Mouse (Mus musculus) gastrocnemius, postnatal 4 days (tissue): ENCODE measurements around the gene Rcor2. TPM values are rescaled to one million over a fixed set of nuclear protein-coding genes. Genes with fewer than 3 reads are reported as not detected.

Experiments used
- DNase-seq, 2 experiments: peaks; one replicate each; pipeline ENCODE4 v3.0.0; 2021 to 2022; ENCODE audit warnings: low spot score in 2 of 2, mixed read lengths in 2 of 2
- total RNA-seq, 2 experiments: library from RNA; stranded (reverse); gene quantifications; 2 replicates each; pipeline ENCODE4 v1.2.3; 2021

The Rcor2 gene
- total RNA-seq, 2 experiments from 2014 or later = 11.0 to 13.1 TPM

- DNase-seq = no peak
Measured at GRCm38 (mm10) chr19:7289767-7290166, 22.6 kb downstream of the Rcor2 start.

DNA sequence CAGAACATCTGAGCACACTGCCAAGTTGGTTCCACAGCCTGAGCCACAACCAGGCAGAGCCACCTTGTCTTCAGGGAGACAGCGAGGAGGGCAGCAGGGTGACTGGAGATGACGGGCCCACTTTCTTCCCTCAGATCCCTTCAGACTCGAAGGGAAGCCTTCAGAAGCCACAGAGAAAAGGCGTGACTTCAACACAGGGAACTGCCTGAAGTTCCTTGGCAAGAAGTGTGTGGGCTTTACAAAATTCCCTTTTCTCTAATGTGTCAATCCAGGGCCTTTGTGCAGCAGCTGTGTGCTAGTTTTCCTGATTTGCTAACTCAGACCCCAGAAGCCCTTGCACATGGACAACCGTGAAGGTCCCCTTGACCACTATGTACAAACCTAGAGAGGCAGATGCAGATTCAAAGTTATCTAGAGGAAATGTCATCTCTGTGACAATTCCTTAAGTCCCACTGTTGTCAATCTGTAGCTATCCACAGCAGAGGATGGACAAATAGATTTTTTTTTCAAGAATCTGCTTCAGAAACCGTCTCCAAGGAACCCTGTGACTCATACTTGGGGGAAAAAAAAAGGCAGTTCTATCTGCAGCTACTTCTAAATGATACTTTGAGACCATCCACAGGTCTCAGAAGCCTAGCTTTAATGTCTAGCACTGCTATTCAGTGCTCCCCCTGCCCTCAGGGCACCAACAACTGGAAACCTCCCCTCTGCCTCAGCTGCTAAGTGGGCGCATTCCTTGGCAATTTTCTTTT, 25.0 kb downstream of the Rcor2 start:
- DNase-seq = no peak

GRCm38 (mm10) chr19:7294098-7294876, 27.2 kb downstream of the Rcor2 start:
- DNase-seq = no peak

- peak in 1 of 2 experiments; percentile 13 for DNase-seq
Measured at GRCm38 (mm10) chr19:7295071-7295658, 28.0 kb downstream of the Rcor2 start.

GRCm38 (mm10) chr19:7295959-7296358, 28.8 kb downstream of the Rcor2 start:
- no peak for DNase-seq

DNA sequence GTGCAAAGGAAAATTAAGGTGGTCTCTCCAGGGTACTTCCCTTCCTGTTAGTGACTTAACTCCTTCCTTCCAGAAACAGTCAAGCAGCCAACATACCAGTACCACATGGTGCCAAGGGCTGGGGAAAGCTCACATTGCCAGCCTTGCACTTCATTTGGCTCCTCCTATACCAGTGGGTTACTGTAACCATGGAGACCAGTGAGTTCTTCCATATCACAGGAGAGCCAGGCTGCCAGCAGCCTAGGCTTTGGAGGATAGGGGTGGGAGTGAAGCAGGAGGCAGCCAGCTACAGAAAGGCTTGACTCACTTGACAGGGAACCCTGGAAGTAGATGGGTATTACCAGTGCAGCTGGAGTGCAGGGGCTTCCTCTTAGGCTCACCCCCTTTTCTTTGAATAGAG, 31.9 kb downstream of the Rcor2 start:
- no peak for DNase-seq

- no peak for DNase-seq
Measured at GRCm38 (mm10) chr19:7300078-7300477, 33.0 kb downstream of the Rcor2 start.

DNA sequence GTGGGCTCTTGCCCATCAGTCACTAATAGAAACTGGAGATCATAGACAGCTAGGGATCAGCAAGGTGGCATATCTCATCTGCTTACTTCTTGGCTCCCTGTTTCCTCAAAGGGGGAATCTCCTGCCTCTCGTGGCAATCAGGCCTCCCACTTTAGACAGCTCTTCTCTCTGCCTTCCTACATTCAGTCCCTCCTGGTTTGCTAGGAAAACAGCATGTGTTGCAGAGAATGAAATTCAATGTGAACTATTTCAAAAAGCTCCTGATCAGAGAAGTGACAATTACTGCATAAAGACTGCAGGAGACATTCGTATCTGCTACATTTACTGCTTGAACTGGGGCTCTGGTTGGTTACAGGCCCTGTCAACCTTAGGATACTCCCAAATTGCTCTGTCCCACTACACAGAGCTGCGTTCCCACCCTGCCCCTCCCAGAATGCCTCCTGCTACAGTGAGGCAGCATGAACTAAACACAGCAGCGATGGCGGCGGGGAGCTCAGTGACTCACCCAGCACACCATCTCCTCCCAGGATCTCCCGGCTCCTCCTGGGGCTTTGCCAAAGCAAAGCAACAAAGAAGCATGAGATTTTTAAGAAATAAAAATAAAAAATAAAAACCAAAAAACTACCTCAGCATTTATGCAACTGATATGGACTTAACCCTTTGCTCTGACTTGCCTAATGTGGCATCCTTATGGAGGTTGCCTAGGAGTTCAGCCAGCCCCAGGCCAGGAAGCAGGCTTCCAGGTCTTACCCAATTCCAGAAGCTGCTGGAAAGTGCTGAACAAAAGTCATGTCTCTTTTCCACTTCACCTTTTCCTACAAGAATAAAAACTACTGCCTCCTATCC, 34.7 kb downstream of the Rcor2 start:
- no peak for DNase-seq

DNA sequence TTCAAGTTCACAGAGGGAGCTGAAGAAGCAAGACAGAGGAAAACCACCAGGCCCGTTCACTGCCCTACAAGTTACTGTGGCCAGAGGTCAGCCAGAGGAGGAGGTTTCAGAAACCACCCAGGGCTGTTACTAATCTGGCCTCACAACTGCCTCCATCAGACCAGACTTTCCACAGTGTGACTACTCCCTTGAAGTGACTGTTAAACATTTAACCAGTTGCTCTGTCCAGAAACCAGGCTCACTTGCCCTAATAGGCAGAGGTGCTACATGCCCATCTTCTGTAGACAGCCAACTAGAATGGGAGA, 35.3 kb downstream of the Rcor2 start:
- no peak for DNase-seq

DNA sequence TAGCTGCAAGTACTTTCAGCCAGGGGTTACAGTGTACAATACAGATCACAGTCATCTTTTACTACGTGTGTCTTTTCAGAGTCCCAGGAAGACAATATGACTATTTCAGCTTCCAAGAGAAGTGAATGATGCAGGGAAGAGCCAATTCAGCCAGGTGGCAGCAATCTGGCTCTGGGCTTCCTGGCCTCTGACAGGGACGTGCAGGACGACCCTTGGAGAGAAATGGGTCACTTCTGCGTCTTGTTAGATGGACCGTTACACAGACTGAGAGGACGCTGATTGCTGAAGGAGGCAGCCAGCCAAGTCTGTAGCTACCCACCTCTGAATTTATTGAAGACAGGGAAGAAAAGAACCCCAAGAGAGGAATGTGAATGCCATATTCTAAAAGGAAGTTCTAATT, 36.7 kb downstream of the Rcor2 start:
- DNase-seq = no peak

- no peak for DNase-seq
Measured at GRCm38 (mm10) chr19:7304801-7305200, 37.7 kb downstream of the Rcor2 start.

DNA sequence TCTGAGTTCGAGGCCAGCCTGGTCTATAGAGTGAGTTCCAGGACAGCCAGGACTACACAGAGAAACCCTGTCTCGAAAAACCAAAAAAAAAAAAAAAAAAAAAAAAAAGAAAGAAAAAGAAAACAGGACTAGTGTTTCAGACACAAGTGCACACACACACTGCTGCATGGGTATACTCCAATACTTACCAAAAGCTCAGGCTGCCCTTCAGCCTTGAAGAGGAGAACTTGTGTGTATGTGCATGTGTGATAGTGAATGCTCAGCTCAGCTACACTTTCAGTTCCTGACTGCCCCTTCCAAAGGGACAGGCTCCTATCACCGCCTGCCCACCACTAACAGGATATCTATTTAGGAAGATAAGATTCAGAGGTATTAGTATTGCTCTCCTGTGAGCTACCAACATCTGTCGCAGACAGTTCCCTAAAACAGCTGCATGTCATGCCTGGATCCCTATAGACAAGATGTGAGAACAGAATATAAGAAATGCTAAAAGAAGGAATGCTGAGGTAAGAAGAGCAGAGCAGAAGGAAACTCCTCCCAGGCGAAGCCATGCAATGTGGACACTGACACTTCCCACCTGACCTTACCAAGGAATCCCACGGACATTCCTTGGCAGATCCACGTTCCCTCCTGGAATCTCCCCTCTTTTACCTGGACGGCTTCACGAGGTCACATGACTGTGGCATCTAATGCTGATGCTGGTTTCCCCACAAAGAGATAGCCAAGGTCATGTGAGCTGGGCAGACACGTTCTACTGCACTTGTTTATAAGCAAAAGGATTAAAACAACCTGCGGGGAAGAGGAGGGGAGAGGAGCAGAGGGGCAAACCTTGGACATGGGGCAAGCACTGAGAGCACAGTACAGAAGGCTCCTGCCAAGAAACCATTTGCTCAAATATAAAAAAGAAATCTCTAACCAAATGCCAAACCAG, 38.5 kb downstream of the Rcor2 start:
- DNase-seq = no peak

- no peak for DNase-seq
Measured at GRCm38 (mm10) chr19:7306968-7307367, 39.8 kb downstream of the Rcor2 start.

GRCm38 (mm10) chr19:7307995-7308770, 41.1 kb downstream of the Rcor2 start:
- DNase-seq = no peak

- no peak for DNase-seq
Measured at GRCm38 (mm10) chr19:7309738-7310330, 42.7 kb downstream of the Rcor2 start.

DNA sequence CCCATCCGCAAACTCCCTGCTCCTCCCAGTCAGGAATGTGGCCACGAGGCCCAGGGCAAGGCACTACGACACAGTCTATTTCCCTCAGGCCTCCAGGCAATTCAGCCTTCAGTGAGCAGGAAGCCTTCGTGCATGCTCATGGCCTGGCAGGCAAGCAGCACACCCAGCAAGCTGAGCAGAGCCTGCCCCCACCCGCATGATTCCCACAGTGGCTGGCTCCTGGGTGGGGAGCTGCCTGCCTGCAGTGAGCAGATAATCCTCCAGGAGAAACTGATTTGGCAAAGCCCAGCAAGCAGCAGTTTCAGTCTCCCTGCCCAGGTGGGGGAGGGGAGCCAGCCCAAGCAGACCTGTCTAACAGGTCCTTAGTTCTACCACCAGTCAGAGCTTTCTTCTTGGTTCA, 43.6 kb downstream of the Rcor2 start:
- peak; percentile 26 to 54 for DNase-seq

DNA sequence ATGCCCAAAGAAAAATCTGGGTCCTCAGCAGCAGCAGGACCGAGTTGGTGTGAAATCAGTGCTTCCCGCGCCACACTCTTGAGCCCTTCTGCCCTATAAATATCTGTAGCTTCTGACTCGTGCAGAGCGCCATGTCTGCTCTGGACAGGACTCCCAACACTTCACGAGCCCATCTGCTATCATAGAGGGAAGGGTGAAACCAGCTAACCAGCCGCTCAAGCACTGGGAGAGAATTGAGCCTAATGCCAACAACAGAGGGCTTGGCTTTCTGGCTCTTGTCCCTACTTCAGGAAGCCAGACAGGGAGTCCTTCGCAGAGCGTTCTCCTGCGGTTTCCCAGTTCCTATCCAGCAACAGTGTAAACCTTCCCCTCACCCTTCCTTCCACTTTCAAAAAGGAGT, 44.2 kb downstream of the Rcor2 start:
- DNase-seq = no peak

GRCm38 (mm10) chr19:7313660-7314059, 46.5 kb downstream of the Rcor2 start:
- no peak for DNase-seq

GRCm38 (mm10) chr19:7314976-7315586, 48.0 kb downstream of the Rcor2 start:
- DNase-seq = no peak
